Mouse (Mus musculus): Measurements from ENCODE around the gene Sele.

Gene Sele

DNA sequence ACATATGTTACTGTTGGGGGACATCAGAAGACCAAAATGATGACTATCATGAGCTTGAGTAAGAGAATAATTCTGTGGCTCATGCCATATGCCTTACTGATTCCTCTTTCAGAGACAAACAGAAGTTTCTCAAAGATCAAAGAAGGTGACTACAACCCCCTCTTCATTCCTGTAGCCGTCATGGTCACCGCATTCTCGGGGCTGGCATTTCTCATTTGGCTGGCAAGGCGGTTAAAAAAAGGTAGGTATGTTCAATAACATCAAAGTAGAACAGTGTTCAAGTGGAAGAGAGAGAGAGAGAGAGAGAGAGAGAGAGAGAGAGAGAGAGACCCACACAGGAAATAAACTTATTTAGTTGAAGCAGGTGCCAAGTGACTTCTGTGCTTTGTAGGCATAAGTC is 24.0 kb downstream of the Sele start:
- no peak for DNase-seq (ENCODE audit: low spot score in 2 of 2)

DNA sequence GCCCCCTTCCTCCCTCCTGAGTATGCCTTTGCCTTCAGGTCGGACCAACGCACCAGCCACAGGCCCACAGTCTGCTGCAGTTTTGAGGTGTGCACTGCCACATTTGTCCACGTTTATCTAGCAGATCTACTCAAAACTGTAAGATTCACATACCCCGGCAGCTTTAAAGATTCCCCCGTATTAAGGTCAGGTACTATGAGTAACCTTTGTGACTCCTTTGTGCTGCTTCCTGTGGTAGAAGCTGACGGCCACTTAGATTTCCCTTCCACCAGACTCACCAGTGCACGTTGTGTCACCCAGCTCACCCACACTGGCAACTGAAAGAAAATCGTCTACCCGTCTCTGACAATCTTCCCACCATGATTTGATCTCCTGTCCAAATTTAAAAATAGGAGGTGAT is 25.1 kb downstream of the Sele start:
- DNase-seq (ENCODE audit: low spot score in 2 of 2), result no peak

DNA sequence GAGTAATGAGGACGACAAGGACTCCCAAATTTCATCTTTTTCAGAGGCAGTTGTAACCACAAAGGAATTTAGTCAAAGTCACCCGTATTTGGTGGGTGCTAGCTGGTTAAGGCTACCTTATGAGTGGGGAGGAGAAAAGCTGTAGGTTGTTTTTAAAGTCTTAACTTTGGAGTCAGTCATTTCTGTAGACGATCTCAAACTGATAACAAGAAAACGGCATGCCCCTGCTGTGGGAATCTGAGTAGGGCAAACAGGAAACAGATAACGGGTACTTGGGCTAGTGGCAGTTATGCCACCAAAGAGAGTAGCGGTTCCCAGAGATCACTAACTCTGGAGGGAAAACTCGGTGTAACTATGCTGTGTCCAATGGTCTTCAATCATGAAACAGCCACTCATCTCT is 25.8 kb downstream of the Sele start:
- DNase-seq (ENCODE audit: low spot score in 2 of 2), result no peak

DNA sequence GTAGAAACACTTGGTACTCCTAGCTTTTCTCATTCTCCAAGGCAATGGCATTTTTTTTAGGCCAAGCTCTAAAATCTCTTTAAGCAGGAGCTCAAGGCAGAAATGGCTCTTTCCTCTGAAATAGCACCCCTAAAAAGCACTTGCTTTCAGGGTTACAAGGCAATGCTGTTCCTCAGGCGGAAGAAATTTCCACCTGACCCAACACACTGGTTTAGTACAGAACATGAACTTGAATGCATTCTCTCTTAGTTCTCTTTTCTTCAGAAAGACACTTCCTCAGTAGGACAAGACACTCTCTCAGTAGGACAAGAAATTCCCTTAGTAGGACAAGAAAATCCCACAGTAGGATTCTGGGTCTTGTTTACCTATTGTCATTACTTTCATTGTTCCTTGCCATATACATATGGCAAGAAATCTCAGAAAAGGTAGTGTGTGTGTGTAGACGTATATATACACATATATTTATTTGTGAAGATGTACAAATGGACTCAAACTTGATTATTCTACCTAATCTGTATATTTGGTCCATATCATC is 26.6 kb downstream of the Sele start:
- no peak for DNase-seq (ENCODE audit: low spot score in 2 of 2)

DNA sequence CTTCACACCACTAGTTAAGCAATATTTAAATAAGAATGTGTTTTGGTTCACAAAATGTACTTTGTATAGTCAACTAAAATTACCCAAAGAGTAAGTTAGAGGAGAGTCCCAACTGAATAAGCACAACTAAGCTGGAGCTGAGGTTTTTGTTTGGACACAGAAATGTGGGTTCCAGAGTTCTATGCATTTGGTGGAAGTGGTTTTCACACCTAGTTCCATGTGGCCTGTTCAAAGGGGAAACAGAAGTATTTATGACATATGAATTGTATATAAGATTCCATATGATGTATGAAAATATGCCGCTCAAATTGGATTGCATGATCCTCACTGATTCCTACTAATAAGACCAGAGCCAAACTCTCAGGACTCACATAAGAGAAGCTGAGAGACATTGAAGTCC is 27.4 kb downstream of the Sele start:
- DNase-seq (ENCODE audit: low spot score in 2 of 2), result no peak

DNA sequence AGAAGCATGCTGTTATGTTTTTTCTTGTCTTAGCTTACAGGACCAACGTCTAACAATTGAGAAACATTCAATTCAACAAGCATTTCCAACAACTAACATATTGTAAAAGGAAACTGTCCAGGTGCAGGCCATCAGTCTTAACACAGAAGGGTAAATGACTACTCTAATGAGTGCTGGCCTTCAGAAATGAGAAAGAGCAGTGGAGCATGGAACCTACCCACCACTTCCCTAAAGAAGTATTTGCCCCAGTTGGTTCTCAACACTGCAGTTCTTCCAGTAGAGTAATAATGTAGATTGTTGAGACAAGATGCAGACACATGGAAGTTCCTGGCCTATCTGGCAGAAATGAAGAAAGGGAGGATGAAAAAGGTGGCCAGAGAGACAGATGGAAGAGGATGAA is 28.4 kb downstream of the Sele start:
- DNase-seq (ENCODE audit: low spot score in 2 of 2), result no peak

DNA sequence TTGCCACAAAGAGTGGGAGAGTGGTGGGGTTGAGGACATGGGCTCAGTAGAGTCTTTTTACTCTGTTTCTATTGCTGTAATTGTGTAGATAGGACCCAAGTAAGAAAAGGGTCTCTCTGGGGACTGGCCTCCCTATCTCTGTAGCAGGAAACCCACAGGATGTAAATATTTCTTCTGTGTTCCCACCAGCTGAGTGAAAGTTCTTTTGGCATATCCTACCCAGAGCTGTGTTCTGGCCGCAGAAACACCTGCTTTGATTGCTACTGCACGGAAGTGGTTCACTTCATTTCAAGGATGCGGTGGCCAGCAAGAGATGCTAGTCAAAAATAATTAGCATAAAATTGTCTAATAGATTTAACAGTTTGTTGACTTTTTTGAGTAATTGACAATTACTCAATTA is 29.0 kb downstream of the Sele start:
- DNase-seq (ENCODE audit: low spot score in 2 of 2), result no peak

DNA sequence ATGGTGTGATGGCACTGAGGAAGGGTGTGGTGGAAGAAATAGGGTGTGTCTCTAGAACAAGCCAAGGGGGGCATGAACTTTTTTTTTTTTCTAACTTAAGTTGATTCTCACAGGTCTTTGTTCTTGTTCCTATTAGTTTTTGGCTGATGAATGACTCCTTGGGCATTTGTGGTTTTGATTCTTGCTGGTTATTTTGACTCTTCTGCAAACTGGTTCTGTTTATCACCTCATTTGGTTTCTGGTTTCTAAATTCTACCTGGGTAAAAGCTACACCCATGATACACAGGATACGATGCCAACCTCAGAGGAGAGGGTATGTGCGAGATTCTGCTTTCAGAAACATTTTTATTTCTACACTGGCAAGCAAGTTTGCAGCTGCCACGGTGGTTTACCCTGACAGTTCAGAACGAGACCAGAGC is 30.3 kb downstream of the Sele start:
- DNase-seq (ENCODE audit: low spot score in 2 of 2), result no peak

DNA sequence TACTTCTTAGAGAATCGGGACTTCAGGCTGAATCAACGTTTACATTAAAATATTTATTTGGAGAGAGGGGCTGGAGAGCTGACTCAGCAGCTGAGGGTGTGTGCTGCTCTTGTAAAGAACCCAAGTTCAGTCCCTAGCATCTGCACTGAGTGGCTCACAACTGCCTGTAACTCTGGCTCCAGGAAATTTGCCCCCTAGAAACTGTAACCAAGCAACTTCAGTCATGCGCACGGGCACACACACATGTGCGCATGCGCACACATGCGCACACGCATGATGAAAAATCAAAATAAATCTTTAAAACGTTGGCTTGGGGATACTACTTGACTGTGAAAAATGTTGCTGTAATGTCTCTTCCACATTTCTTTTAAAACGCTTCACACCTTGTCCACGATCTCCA is 31.1 kb downstream of the Sele start:
- no peak for DNase-seq (ENCODE audit: low spot score in 2 of 2)

DNA sequence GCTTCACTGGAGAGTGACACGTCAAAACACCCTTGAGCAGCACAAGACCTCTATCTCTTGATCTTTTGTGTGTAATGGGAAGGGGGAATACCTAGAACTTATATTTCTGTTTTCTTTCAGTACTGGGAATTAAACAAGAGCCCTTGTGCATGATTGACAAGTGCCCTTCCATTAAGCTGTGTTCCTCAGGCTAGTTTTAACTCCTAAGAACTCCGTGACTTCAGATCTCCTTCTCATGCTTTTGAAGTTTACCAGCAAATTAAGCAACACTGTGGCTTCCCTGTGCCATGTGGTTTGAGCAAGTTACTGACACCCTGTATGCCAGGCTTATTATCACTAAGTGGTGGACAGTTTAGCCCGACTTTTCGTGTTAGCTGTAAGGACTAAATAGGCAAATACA is 35.0 kb downstream of the Sele start:
- no peak for DNase-seq (ENCODE audit: low spot score in 2 of 2)

DNA sequence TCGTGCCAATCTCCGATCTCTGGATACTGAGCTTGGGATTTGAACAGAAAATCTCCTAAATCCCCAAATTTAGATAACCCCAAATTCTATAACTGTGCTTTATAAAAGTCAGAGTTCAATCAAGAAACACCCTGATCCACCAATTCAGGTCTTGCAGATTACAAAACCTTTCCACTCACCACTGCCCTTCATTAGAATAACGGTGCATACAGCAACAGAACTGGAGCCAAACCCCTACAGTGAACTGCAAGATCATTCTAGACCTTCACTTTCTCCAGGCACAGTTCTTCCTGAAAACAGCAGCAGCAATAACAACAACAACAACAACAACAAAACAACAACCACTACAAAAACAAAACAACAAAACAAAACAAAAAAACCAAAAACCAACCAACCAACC is 38.8 kb downstream of the Sele start:
- DNase-seq (ENCODE audit: low spot score in 2 of 2), result no peak

DNA sequence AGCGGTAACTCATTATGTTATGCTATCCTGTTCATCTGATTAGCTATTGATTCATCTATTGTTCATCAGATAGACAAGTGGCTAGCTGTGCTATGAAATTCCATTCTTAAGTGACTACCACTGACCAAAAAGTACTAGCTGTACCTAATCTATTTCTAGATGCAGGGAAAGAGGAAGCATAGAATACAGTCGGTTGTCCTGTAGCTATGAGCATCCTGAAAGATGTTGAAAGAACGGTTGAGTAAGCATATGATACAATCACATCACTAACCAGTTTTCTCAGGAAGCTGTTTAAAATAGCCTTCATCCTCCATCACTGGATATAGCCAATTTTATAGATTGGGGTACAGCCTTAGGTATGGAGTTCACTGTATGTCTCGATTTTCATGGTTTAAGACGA is 39.8 kb downstream of the Sele start:
- no peak for DNase-seq (ENCODE audit: low spot score in 2 of 2)

DNA sequence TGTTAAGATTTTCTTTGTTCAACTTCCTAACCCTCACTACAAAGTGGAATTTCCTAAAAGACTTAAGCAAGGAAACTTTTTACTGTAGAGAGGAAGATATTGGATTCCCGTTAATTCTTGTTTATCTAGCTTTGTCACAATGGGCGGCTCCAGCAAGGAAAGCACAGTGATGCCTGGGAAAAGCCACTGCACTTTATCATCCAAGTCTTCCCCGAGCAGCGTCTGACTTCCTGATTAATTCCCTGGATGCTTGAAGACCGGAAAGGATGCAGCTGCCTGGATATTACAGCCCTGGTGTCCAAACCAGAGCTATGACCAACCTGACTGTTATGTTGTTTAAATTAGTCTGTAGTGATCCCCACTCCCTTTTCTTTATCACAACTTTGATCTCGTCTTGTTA is 48.7 kb downstream of the Sele start:
- no peak for DNase-seq (ENCODE audit: low spot score in 2 of 2)

DNA sequence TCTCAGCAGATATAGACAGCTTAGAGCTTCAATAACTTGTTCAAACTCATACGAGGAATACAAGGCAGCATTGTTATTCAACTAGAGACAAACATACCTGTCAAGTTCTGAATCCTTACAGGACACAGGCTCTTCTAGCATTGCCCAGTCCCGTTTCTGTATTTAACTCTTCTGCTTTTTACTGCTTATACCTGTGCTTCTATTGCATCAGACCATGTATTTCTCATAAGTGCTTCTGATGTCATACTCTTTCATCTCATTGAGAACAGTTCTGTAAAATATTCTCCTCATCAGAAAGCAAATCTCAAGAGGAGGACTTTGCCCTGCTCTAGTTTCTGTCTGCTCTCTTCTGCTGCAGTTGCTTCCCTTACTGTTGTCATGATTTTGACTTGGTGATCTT is 49.9 kb downstream of the Sele start:
- DNase-seq (ENCODE audit: low spot score in 2 of 2), result no peak

DNA sequence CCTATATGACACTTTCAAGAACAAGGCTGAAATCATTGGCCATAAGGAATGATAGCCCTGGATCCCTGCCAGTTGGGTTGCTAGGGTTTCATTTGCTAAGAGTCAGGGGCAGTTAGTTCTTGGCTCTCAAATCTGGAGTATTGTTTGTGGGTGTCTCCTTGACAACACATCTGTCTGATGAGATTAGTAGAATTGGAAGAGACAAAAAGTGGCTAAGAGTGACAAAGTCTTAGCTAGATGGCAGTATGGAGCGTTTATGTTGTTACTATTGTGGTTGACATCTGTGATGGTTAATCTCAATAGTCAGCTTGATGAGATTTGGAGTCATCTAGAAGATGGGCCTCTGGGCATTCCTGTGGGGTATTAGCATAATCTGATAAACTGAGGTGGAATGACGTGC is 50.3 kb downstream of the Sele start:
- DNase-seq (ENCODE audit: low spot score in 2 of 2), result no peak
